Mouse (Mus musculus): ENCODE results near the gene Tomm20.

DNA sequence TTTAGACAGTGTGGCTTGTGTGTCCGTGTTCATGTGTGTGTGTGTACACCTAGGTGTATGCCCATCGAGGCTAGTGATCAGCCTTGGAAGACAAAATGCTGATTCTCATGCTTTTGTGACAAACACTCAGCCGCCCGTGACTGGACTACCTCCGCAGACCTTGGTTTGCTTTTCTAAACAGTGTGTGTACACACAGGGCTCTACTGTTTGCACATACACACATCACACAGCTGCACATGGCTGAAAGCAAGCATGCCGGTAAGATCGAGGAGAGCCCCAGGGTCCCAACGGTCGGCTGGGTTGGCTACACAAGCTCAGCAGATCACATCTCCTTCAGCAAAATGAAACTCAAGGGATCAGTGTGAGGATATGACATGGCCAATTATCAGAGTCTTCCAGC, 41.7 kb downstream of the Tomm20 start:
- TF ChIP-seq POLR2A (IDR thresholded peaks at IDR 0.05; ENCODE audit: borderline replicate concordance, extremely low read depth, low read depth, low read length) (no peak), CTCF (IDR thresholded peaks at IDR 0.05; ENCODE audit: insufficient read depth, low read length) (no peak)
